Mouse (Mus musculus): ENCODE results near the gene Ccdc153. TPM values are rescaled to one million over a fixed set of nuclear protein-coding genes. Genes with fewer than 3 reads are reported as not detected.

Gene Ccdc153
- total and polyA plus RNA-seq, 3 experiments = not detected

DNA sequence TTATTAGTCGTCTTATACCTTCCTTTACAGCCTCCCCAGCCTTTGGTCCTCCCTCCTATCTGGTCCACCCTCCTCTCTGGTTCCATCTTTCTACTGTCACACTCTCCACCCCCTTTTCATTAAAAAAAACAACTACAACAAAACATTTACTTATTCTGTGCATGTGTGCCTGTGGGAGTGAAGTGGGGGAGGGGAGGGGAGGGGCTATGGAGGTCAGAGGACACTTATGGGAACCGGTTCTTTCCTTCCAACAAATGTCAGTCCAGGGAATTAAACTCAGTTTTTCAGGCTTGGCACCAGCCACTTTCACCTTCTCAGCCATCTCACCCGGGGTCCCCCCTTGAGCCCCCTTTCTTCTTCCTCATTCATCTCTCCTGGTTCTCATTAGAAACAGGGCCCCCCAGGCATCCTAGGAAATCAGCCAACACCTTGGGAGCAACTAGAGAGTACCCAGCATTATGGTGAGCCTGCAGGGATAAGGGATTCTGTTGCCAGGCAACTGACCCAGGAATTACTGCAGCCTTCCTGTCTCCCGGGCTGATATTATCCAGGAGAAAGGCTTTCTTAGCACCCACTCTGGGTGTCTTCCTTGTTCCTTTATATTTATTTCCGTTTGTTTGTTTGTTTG lies 14.1 kb downstream of the Ccdc153 start:
- no peaks in the 10 kb centered on the region for H3K27me3 ChIP-seq (ENCODE audit: control insufficient read depth in 1 of 2, insufficient read depth in 2 of 2, low read length in 2 of 2)

DNA sequence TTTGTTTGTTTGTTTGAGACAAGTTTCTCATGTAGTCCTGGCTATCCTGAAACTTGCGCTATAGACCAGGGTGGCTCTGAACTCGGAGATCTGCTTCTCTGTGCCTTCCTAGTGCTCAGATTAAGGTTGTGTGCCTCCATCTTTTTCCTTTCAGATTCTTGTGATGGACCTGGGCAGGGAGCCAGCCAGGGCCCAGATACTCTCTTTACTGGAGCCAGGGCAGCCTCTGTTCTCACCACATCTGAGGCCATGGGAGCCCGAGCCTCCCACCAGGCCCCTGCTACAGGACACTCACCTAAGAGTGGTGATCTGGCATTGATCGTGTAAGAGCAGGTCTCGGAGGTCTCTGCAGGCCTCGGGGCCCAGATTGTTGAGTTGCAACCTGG lies 14.7 kb downstream of the Ccdc153 start:
- Histone ChIP-seq H3K4me3 (ENCODE audit: control insufficient read depth in 1 of 2, insufficient read depth in 1 of 2, low read depth in 2 of 2, low read length in 2 of 2) (no peak overlapping the region), H3K79me2 (ENCODE audit: control insufficient read depth, insufficient read depth, low read length, poor library complexity) (no peaks in the 10 kb centered on the region), H3K9ac (ENCODE audit: control insufficient read depth, low read depth, low read length, poor library complexity, severe bottlenecking) (no peak overlapping the region), H3K27me3 (ENCODE audit: control insufficient read depth in 1 of 2, insufficient read depth in 2 of 2, low read length in 2 of 2) (no peaks in the 10 kb centered on the region), H3K9me3 (replicated peaks; ENCODE audit: insufficient read depth, low read length) (no peaks in the 10 kb centered on the region), H3K4me1 (ENCODE audit: control insufficient read depth in 1 of 2, insufficient read depth in 2 of 2, low read length in 2 of 2) (peaks cover 0 to 8% of the 10 kb centered on the region in 2 experiments; a peak in 2 of 4 replicates), H3K36me3 (ENCODE audit: control insufficient read depth in 1 of 2, insufficient read depth in 2 of 2, low read length in 2 of 2) (peaks cover 0 to 5% of the 10 kb centered on the region in 2 experiments; a peak in 2 of 4 replicates), H3K27ac (ENCODE audit: control insufficient read depth, low read depth, low read length) (no peak overlapping the region)
- DNase-seq (ENCODE audit: low read depth, low spot score) = no peak
- TF ChIP-seq SMC3 (IDR thresholded peaks at IDR 0.05; ENCODE audit: low read depth, low read length) = no peak
- TF ChIP-seq MXI1 (IDR thresholded peaks at IDR 0.05; ENCODE audit: low read depth, low read length) = no peak
- no peak for TF ChIP-seq HCFC1 (IDR thresholded peaks at IDR 0.05; ENCODE audit: low read depth, low read length)
- TF ChIP-seq KAT2A (conservative IDR thresholded peaks at IDR 0.05; ENCODE audit: low read depth, low read length) = no peak
- TF ChIP-seq UBTF (IDR thresholded peaks at IDR 0.05; ENCODE audit: borderline replicate concordance, insufficient read depth, low read depth, low read length) = no peak
- no peak for TF ChIP-seq CHD2 (IDR thresholded peaks at IDR 0.05; ENCODE audit: low read length)
- TF ChIP-seq SIN3A (IDR thresholded peaks at IDR 0.05; ENCODE audit: low read length) = no peak
- no peak for TF ChIP-seq NELFE (IDR thresholded peaks at IDR 0.05; ENCODE audit: low read depth, low read length)
- TF ChIP-seq TCF12 (IDR thresholded peaks at IDR 0.05; ENCODE audit: low read depth, low read length) = no peak
- TF ChIP-seq BHLHE40 (IDR thresholded peaks at IDR 0.05; ENCODE audit: borderline replicate concordance, low read depth, low read length) = no peak
- TF ChIP-seq CHD1 (IDR thresholded peaks at IDR 0.05; ENCODE audit: low read depth, low read length) = no peak
- TF ChIP-seq ZC3H11A (IDR thresholded peaks at IDR 0.05; ENCODE audit: low read depth, low read length) = no peak
- TF ChIP-seq TBP (IDR thresholded peaks at IDR 0.05; ENCODE audit: low read depth, low read length) = no peak
- TF ChIP-seq MEF2A (IDR thresholded peaks at IDR 0.05; ENCODE audit: extremely low read depth, insufficient replicate concordance, low read depth, low read length, poor library complexity, severe bottlenecking) = no peak
- TF ChIP-seq USF1 (IDR thresholded peaks at IDR 0.05; ENCODE audit: low read depth, low read length) = no peak

More for the DNA sequence above, 14.1 kb downstream of the Ccdc153 start:
- no peaks in the 10 kb centered on the region for H3K79me2 ChIP-seq (ENCODE audit: control insufficient read depth, insufficient read depth, low read length, poor library complexity)
- no peak overlapping the region for H3K27ac ChIP-seq (ENCODE audit: control insufficient read depth, low read depth, low read length)
- no peaks in the 10 kb centered on the region for H3K9me3 ChIP-seq (replicated peaks; ENCODE audit: insufficient read depth, low read length)
- H3K9ac ChIP-seq (ENCODE audit: control insufficient read depth, low read depth, low read length, poor library complexity, severe bottlenecking) = no peak overlapping the region
- peaks cover 0 to 7% of the 10 kb centered on the region in 2 experiments; a peak in 2 of 4 replicates for H3K36me3 ChIP-seq (ENCODE audit: control insufficient read depth in 1 of 2, insufficient read depth in 2 of 2, low read length in 2 of 2)
- H3K4me1 ChIP-seq (ENCODE audit: control insufficient read depth in 1 of 2, insufficient read depth in 2 of 2, low read length in 2 of 2) = peaks cover 0 to 11% of the 10 kb centered on the region in 2 experiments; a peak in 2 of 4 replicates
- TF ChIP-seq TBP (IDR thresholded peaks at IDR 0.05; ENCODE audit: low read depth, low read length) = no peak
- TF ChIP-seq EP300 (IDR thresholded peaks at IDR 0.05; ENCODE audit: low read depth in 1 of 2, low read length in 2 of 2) = no peak
- TF ChIP-seq CTCF (IDR thresholded peaks at IDR 0.05 in 2 of 3, conservative IDR thresholded peaks at IDR 0.05 in 1 of 3; ENCODE audit: control insufficient read depth in 1 of 3, insufficient read depth in 1 of 3, low read depth in 2 of 3, low read length in 3 of 3, poor library complexity in 1 of 3, severe bottlenecking in 1 of 3) = no peak
- TF ChIP-seq BHLHE40 (IDR thresholded peaks at IDR 0.05; ENCODE audit: borderline replicate concordance, low read depth, low read length) = no peak
- TF ChIP-seq MYC (IDR thresholded peaks at IDR 0.05; ENCODE audit: low read depth, low read length) = no peak
- TF ChIP-seq E2F4 (IDR thresholded peaks at IDR 0.05; ENCODE audit: borderline replicate concordance, low read depth, low read length) = no peak
- TF ChIP-seq TAL1 (IDR thresholded peaks at IDR 0.05; ENCODE audit: low read length) = no peak
- no peak for TF ChIP-seq NELFE (IDR thresholded peaks at IDR 0.05; ENCODE audit: low read depth, low read length)
- TF ChIP-seq ELF1 (IDR thresholded peaks at IDR 0.05; ENCODE audit: low read depth, low read length) = no peak
- TF ChIP-seq MEF2A (IDR thresholded peaks at IDR 0.05; ENCODE audit: extremely low read depth, insufficient replicate concordance, low read depth, low read length, poor library complexity, severe bottlenecking) = no peak
- no peak for TF ChIP-seq RAD21 (IDR thresholded peaks at IDR 0.05; ENCODE audit: low read depth, low read length)
- TF ChIP-seq MAFK (IDR thresholded peaks at IDR 0.05; ENCODE audit: borderline replicate concordance, low read depth, low read length) = no peak
- TF ChIP-seq UBTF (IDR thresholded peaks at IDR 0.05; ENCODE audit: borderline replicate concordance, insufficient read depth, low read depth, low read length) = no peak
- no peak for TF ChIP-seq KAT2A (conservative IDR thresholded peaks at IDR 0.05; ENCODE audit: low read depth, low read length)
- no peak for TF ChIP-seq MAX (IDR thresholded peaks at IDR 0.05; ENCODE audit: low read length)
- TF ChIP-seq ZMIZ1 (IDR thresholded peaks at IDR 0.05; ENCODE audit: low read depth, low read length) = no peak
- TF ChIP-seq GABPA (IDR thresholded peaks at IDR 0.05; ENCODE audit: low read depth, low read length) = no peak
- no peak for TF ChIP-seq ZKSCAN1 (IDR thresholded peaks at IDR 0.05; ENCODE audit: low read depth, low read length)
- TF ChIP-seq TCF12 (IDR thresholded peaks at IDR 0.05; ENCODE audit: low read depth, low read length) = no peak
- TF ChIP-seq ZNF384 (IDR thresholded peaks at IDR 0.05; ENCODE audit: low read depth, low read length) = no peak
- no peak for DNase-seq (ENCODE audit: low read depth, low spot score)
- H3K4me3 ChIP-seq (ENCODE audit: control insufficient read depth in 1 of 2, insufficient read depth in 1 of 2, low read depth in 2 of 2, low read length in 2 of 2) = no peak overlapping the region

All from MEL (cell line).